Mouse (Mus musculus) forebrain, postnatal 0 days (tissue): Measurements from ENCODE around the gene Rph3al. TPM values are rescaled to one million over a fixed set of nuclear protein-coding genes. Genes with fewer than 3 reads are reported as not detected.

ENCODE experiments used
- ATAC-seq: fragments of 200-750 bp; cut with Nextera tagmentation; 2 replicates; pipeline ENCODE4 v1.8.0; 2017; ENCODE audit warnings: mild to moderate bottlenecking, moderate library complexity
- DNase-seq: peaks from one replicate; pipeline ENCODE4 v3.0.0-alpha.2; 2015
- H3K27ac ChIP-seq: fragments of 300-500 bp; sonication (generic); 2 replicates; pipeline ENCODE4 v1.5.1; 2014; ENCODE audit warnings: low read depth, mild to moderate bottlenecking, antibody characterized with exemption, low read length, moderate library complexity, mixed read lengths
- H3K27me3 ChIP-seq: fragments of 300-500 bp; sonication (generic); 2 replicates; pipeline ENCODE4 v1.6.1; 2014; ENCODE audit warnings: mild to moderate bottlenecking, low read length, mixed read lengths; ENCODE audit not compliant: insufficient read depth
- H3K36me3 ChIP-seq: fragments of 300-500 bp; sonication (generic); 2 replicates; pipeline ENCODE4 v1.6.1; 2014; ENCODE audit warnings: mild to moderate bottlenecking, moderate library complexity; ENCODE audit not compliant: insufficient read depth
- H3K4me1 ChIP-seq: fragments of 300-500 bp; sonication (generic); 2 replicates; pipeline ENCODE4 v1.6.1; 2014; ENCODE audit warnings: antibody characterized with exemption; ENCODE audit not compliant: insufficient read depth
- H3K4me2 ChIP-seq: fragments of 300-500 bp; sonication (generic); 2 replicates; pipeline ENCODE4 v1.6.1; 2014; ENCODE audit warnings: low read depth, mild to moderate bottlenecking, moderate library complexity
- H3K4me3 ChIP-seq: fragments of 300-500 bp; sonication (generic); 2 replicates; pipeline ENCODE4 v1.5.1; 2014; ENCODE audit warnings: low read depth, low read length, mixed read lengths
- H3K9ac ChIP-seq: fragments of 300-500 bp; sonication (generic); 2 replicates; pipeline ENCODE4 v1.6.1; 2014; ENCODE audit warnings: mild to moderate bottlenecking
- H3K9me3 ChIP-seq: fragments of 300-500 bp; sonication (generic); 2 replicates; pipeline ENCODE4 v1.6.1; 2016; ENCODE audit warnings: low read length
- CTCF ChIP-seq: sonication (generic); IDR thresholded peaks from 2 replicates; pipeline ENCODE4 v1.5.1; 2016; ENCODE audit warnings: antibody characterized with exemption, control low read depth, low read depth
- WGBS: fragments of 180-500 bp; shearing (Covaris S2); extraction: QIAGEN DNeasy Blood & Tissue Kit; methylation state at CpG from one replicate; pipeline ENCODE4 v1.1.7; 2014; 5-methylcytosine and 5-hydroxymethylcytosine counted together
- polyA plus RNA-seq: library from polyadenylated mRNA; unstranded; fragments of >200 nt; fragmentation: Nextera tagmentation; extraction: Ambion mirVana; gene quantifications from 2 replicates; pipeline ENCODE4 v1.2.1, GENCODE M21; 2015
- total RNA-seq: library from RNA; depleted of rRNA; stranded (reverse); fragments of >200 nt; gene quantifications from 2 replicates; pipeline ENCODE4 v1.2.3, GENCODE M21; 2014

The Rph3al gene
- total and polyA plus RNA-seq, 2 experiments from 2014 or later, result 1.9 to 2.4 TPM

GRCm38 (mm10) chr11:75898532-75898931 is 39.7 kb downstream of the Rph3al start:
- no peaks in the 10 kb centered on the region for H3K27me3 ChIP-seq
- no peak overlapping the region for H3K9ac ChIP-seq
- TF ChIP-seq CTCF, result no peak
- 92% methylated on average over 9 of the region's 9 CpGs for WGBS
- H3K4me1 ChIP-seq, result 0 out of 2 replicates have a peak, but pooled peaks cover 3% of the 10 kb centered on the region
- no peaks in the 10 kb centered on the region for H3K36me3 ChIP-seq
- no peak for ATAC-seq
- H3K27ac ChIP-seq, result no peak overlapping the region
- H3K4me2 ChIP-seq, result no peak overlapping the region
- no peaks in the 10 kb centered on the region for H3K9me3 ChIP-seq
- no peak for DNase-seq
- no peak overlapping the region for H3K4me3 ChIP-seq

GRCm38 (mm10) chr11:75894791-75895420 is 43.3 kb downstream of the Rph3al start:
- H3K4me1 ChIP-seq, result 0 out of 2 replicates have a peak, but pooled peaks cover 3% of the 10 kb centered on the region
- no peak overlapping the region for H3K4me2 ChIP-seq
- no peak for TF ChIP-seq CTCF
- H3K4me3 ChIP-seq, result no peak overlapping the region
- no peaks in the 10 kb centered on the region for H3K36me3 ChIP-seq
- H3K9me3 ChIP-seq, result no peaks in the 10 kb centered on the region
- 64% methylated on average over 12 of the region's 12 CpGs for WGBS
- ATAC-seq (no peak), DNase-seq (no peak)
- no peak overlapping the region for H3K9ac ChIP-seq
- no peak overlapping the region for H3K27ac ChIP-seq
- H3K27me3 ChIP-seq, result no peaks in the 10 kb centered on the region

- Histone ChIP-seq H3K4me3 (no peak overlapping the region), H3K4me2 (no peak overlapping the region), H3K9me3 (no peaks in the 10 kb centered on the region), H3K36me3 (no peaks in the 10 kb centered on the region), H3K27ac (no peak overlapping the region), H3K4me1 (no peaks in the 10 kb centered on the region), H3K9ac (no peak overlapping the region), H3K27me3 (no peaks in the 10 kb centered on the region)
- no peak for DNase-seq
- no peak for TF ChIP-seq CTCF
- WGBS, result 41% methylated on average over 2 of the region's 2 CpGs
- no peak for ATAC-seq
Observed at GRCm38 (mm10) chr11:75893956-75894355, 44.3 kb downstream of the Rph3al start.

GRCm38 (mm10) chr11:75887349-75887748 is 50.9 kb downstream of the Rph3al start:
- 72% methylated on average over 3 of the region's 3 CpGs for WGBS
- no peak for ATAC-seq
- Histone ChIP-seq H3K9ac (no peak overlapping the region), H3K27me3 (no peaks in the 10 kb centered on the region), H3K4me2 (no peak overlapping the region), H3K36me3 (no peaks in the 10 kb centered on the region), H3K27ac (no peak overlapping the region), H3K4me3 (no peak overlapping the region), H3K9me3 (no peaks in the 10 kb centered on the region), H3K4me1 (no peaks in the 10 kb centered on the region)
- no peak for DNase-seq
- no peak for TF ChIP-seq CTCF

- TF ChIP-seq CTCF, result no peak
- DNase-seq (no peak), ATAC-seq (no peak)
- H3K9me3 ChIP-seq, result no peaks in the 10 kb centered on the region
- H3K36me3 ChIP-seq, result no peaks in the 10 kb centered on the region
- no peak overlapping the region for H3K9ac ChIP-seq
- H3K27ac ChIP-seq, result no peak overlapping the region
- no peaks in the 10 kb centered on the region for H3K4me1 ChIP-seq
- no peak overlapping the region for H3K4me2 ChIP-seq
- H3K27me3 ChIP-seq, result no peaks in the 10 kb centered on the region
- H3K4me3 ChIP-seq, result no peak overlapping the region
- 91% methylated on average over 3 of the region's 3 CpGs for WGBS
Observed at GRCm38 (mm10) chr11:75881234-75881633, 57.0 kb downstream of the Rph3al start.

GRCm38 (mm10) chr11:75880064-75880463 is 58.2 kb downstream of the Rph3al start:
- H3K9me3 ChIP-seq, result no peaks in the 10 kb centered on the region
- no peak for TF ChIP-seq CTCF
- no peak overlapping the region for H3K4me3 ChIP-seq
- 45% methylated on average over 8 of the region's 8 CpGs for WGBS
- H3K4me1 ChIP-seq, result no peaks in the 10 kb centered on the region
- no peak overlapping the region for H3K27ac ChIP-seq
- no peaks in the 10 kb centered on the region for H3K27me3 ChIP-seq
- no peaks in the 10 kb centered on the region for H3K36me3 ChIP-seq
- ATAC-seq (no peak), DNase-seq (no peak)
- H3K4me2 ChIP-seq, result no peak overlapping the region
- no peak overlapping the region for H3K9ac ChIP-seq

GRCm38 (mm10) chr11:75878460-75878859 is 59.8 kb downstream of the Rph3al start:
- no peak for TF ChIP-seq CTCF
- Histone ChIP-seq H3K9me3 (no peaks in the 10 kb centered on the region), H3K9ac (no peak overlapping the region), H3K4me3 (no peak overlapping the region), H3K4me1 (no peaks in the 10 kb centered on the region), H3K27ac (no peak overlapping the region), H3K4me2 (no peak overlapping the region), H3K36me3 (no peaks in the 10 kb centered on the region), H3K27me3 (no peaks in the 10 kb centered on the region)
- 90% methylated on average over 8 of the region's 8 CpGs for WGBS
- DNase-seq, result no peak
- ATAC-seq, result no peak
